Mouse (Mus musculus): ENCODE data around the gene Nif3l1. TPM values are rescaled to one million over a fixed set of nuclear protein-coding genes. Genes with fewer than 3 reads are reported as not detected.

Nif3l1 gene
- polyA plus RNA-seq, 1 experiment = not detected

- WGBS = 92% methylated on average over 4 of the region's 4 CpGs
Measured at GRCm38 (mm10) chr1:58465561-58465960, 20.6 kb downstream of the Nif3l1 start.

GRCm38 (mm10) chr1:58475662-58476061 lies 30.7 kb downstream of the Nif3l1 start:
- 94% methylated on average over 8 of the region's 8 CpGs for WGBS
- H3K4me3 ChIP-seq (ENCODE audit: insufficient read depth, low read depth, low read length) = no peak overlapping the region
- H3K4me1 ChIP-seq (ENCODE audit: control insufficient read depth, insufficient read depth, low read length) = no peaks in the 10 kb centered on the region
- H3K27ac ChIP-seq (ENCODE audit: insufficient read depth, low read depth, low read length) = no peak overlapping the region
- TF ChIP-seq POLR2A (IDR thresholded peaks at IDR 0.05; ENCODE audit: insufficient read depth, low read depth, low read length) = no peak
- no peak for TF ChIP-seq CTCF (IDR thresholded peaks at IDR 0.05; ENCODE audit: insufficient read depth, low read depth, low read length)

More at GRCm38 (mm10) chr1:58465561-58465960, 20.6 kb downstream of the Nif3l1 start:
- TF ChIP-seq POLR2A (IDR thresholded peaks at IDR 0.05; ENCODE audit: insufficient read depth, low read depth, low read length) (no peak), CTCF (IDR thresholded peaks at IDR 0.05; ENCODE audit: insufficient read depth, low read depth, low read length) (no peak)
- Histone ChIP-seq H3K27ac (ENCODE audit: insufficient read depth, low read depth, low read length) (no peak overlapping the region), H3K4me1 (ENCODE audit: control insufficient read depth, insufficient read depth, low read length) (no peaks in the 10 kb centered on the region), H3K4me3 (ENCODE audit: insufficient read depth, low read depth, low read length) (no peak overlapping the region)

- Histone ChIP-seq H3K4me3 (ENCODE audit: insufficient read depth, low read depth, low read length) (no peak overlapping the region), H3K4me1 (ENCODE audit: control insufficient read depth, insufficient read depth, low read length) (no peaks in the 10 kb centered on the region), H3K27ac (ENCODE audit: insufficient read depth, low read depth, low read length) (no peak overlapping the region)
- 79% methylated on average over 4 of the region's 4 CpGs for WGBS
- no peak for TF ChIP-seq POLR2A (IDR thresholded peaks at IDR 0.05; ENCODE audit: insufficient read depth, low read depth, low read length)
- TF ChIP-seq CTCF (IDR thresholded peaks at IDR 0.05; ENCODE audit: insufficient read depth, low read depth, low read length) = no peak
Measured at GRCm38 (mm10) chr1:58482647-58483046, 37.7 kb downstream of the Nif3l1 start.

- Histone ChIP-seq H3K27ac (ENCODE audit: insufficient read depth, low read depth, low read length) (no peak overlapping the region), H3K4me3 (ENCODE audit: insufficient read depth, low read depth, low read length) (no peak overlapping the region), H3K4me1 (ENCODE audit: control insufficient read depth, insufficient read depth, low read length) (no peaks in the 10 kb centered on the region)
- no peak for TF ChIP-seq POLR2A (IDR thresholded peaks at IDR 0.05; ENCODE audit: insufficient read depth, low read depth, low read length)
- TF ChIP-seq CTCF (IDR thresholded peaks at IDR 0.05; ENCODE audit: insufficient read depth, low read depth, low read length) = no peak
- WGBS = 93% methylated on average over 6 of the region's 6 CpGs
Measured at GRCm38 (mm10) chr1:58495603-58496002, 50.7 kb downstream of the Nif3l1 start.

GRCm38 (mm10) chr1:58497678-58498077 lies 52.7 kb downstream of the Nif3l1 start:
- no peak overlapping the region for H3K27ac ChIP-seq (ENCODE audit: insufficient read depth, low read depth, low read length)
- no peak for TF ChIP-seq CTCF (IDR thresholded peaks at IDR 0.05; ENCODE audit: insufficient read depth, low read depth, low read length)
- no peak for TF ChIP-seq POLR2A (IDR thresholded peaks at IDR 0.05; ENCODE audit: insufficient read depth, low read depth, low read length)
- H3K4me1 ChIP-seq (ENCODE audit: control insufficient read depth, insufficient read depth, low read length) = no peaks in the 10 kb centered on the region

GRCm38 (mm10) chr1:58498758-58499157 lies 53.8 kb downstream of the Nif3l1 start:
- Histone ChIP-seq H3K4me3 (ENCODE audit: insufficient read depth, low read depth, low read length) (no peak overlapping the region), H3K27ac (ENCODE audit: insufficient read depth, low read depth, low read length) (no peak overlapping the region), H3K4me1 (ENCODE audit: control insufficient read depth, insufficient read depth, low read length) (peaks cover under 1% of the 10 kb centered on the region; the same call in 1 of the 2 replicates)
- TF ChIP-seq POLR2A (IDR thresholded peaks at IDR 0.05; ENCODE audit: insufficient read depth, low read depth, low read length) (no peak), CTCF (IDR thresholded peaks at IDR 0.05; ENCODE audit: insufficient read depth, low read depth, low read length) (no peak)
- WGBS = 92% methylated on average over 1 of the region's 1 CpGs

More at GRCm38 (mm10) chr1:58497678-58498077, 52.7 kb downstream of the Nif3l1 start:
- WGBS = 95% methylated on average over 4 of the region's 4 CpGs
- no peak overlapping the region for H3K4me3 ChIP-seq (ENCODE audit: insufficient read depth, low read depth, low read length)

- no peak overlapping the region for H3K4me3 ChIP-seq (ENCODE audit: insufficient read depth, low read depth, low read length)
- peaks cover 4% of the 10 kb centered on the region for H3K4me1 ChIP-seq (ENCODE audit: control insufficient read depth, insufficient read depth, low read length)
- TF ChIP-seq POLR2A (IDR thresholded peaks at IDR 0.05; ENCODE audit: insufficient read depth, low read depth, low read length) (no peak), CTCF (IDR thresholded peaks at IDR 0.05; ENCODE audit: insufficient read depth, low read depth, low read length) (no peak)
- no peak overlapping the region for H3K27ac ChIP-seq (ENCODE audit: insufficient read depth, low read depth, low read length)
Measured at GRCm38 (mm10) chr1:58503134-58503533, 58.2 kb downstream of the Nif3l1 start.

GRCm38 (mm10) chr1:58503793-58504370 lies 58.9 kb downstream of the Nif3l1 start:
- Histone ChIP-seq H3K27ac (ENCODE audit: insufficient read depth, low read depth, low read length) (no peak overlapping the region), H3K4me1 (ENCODE audit: control insufficient read depth, insufficient read depth, low read length) (peaks cover 4% of the 10 kb centered on the region), H3K4me3 (ENCODE audit: insufficient read depth, low read depth, low read length) (peak overlapping the region; percentile 91)
- TF ChIP-seq CTCF (IDR thresholded peaks at IDR 0.05; ENCODE audit: insufficient read depth, low read depth, low read length) (no peak), POLR2A (IDR thresholded peaks at IDR 0.05; ENCODE audit: insufficient read depth, low read depth, low read length) (no peak)
- 15% methylated on average over 9 of the region's 9 CpGs for WGBS

- TF ChIP-seq CTCF (IDR thresholded peaks at IDR 0.05; ENCODE audit: insufficient read depth, low read depth, low read length) (no peak), POLR2A (IDR thresholded peaks at IDR 0.05; ENCODE audit: insufficient read depth, low read depth, low read length) (peak; percentile 79)
- Histone ChIP-seq H3K4me3 (ENCODE audit: insufficient read depth, low read depth, low read length) (peak within 1 kb of the TSS; percentile 91), H3K4me1 (ENCODE audit: control insufficient read depth, insufficient read depth, low read length) (peaks cover 4% of the 10 kb centered on the region), H3K27ac (ENCODE audit: insufficient read depth, low read depth, low read length) (no peak within 1 kb of the TSS; the same call in 1 of the 2 replicates)
- under 1% methylated on average over 64 of the region's 64 CpGs for WGBS
Measured at GRCm38 (mm10) chr1:58504577-58505254, 59.8 kb downstream of the Nif3l1 start, which contains the start of gene Orc2. Gene Orc2 (minus strand): TSS chr1:58505109.

Data from olfactory bulb, adult 2 months (tissue).